Mouse (Mus musculus) heart, postnatal 36 days (tissue): Measurements from ENCODE around the gene Il1f5. TPM values are rescaled to one million over a fixed set of nuclear protein-coding genes. Genes with fewer than 3 reads are reported as not detected.

ENCODE experiments used
- DNase-seq, 2 experiments: peaks; one replicate each; pipeline ENCODE4 v3.0.0; 2021 to 2022
- intact Hi-C: fragments of 180-260 bp; cut with DNase I; formaldehyde crosslinking; loops from one replicate; pipeline ENCODE4 v1.15.1; 2025
- total RNA-seq, 2 experiments: library from RNA; stranded (reverse); gene quantifications; 2 replicates each; pipeline ENCODE4 v1.2.3; 2021

The Il1f5 gene
- not detected for total RNA-seq

DNA sequence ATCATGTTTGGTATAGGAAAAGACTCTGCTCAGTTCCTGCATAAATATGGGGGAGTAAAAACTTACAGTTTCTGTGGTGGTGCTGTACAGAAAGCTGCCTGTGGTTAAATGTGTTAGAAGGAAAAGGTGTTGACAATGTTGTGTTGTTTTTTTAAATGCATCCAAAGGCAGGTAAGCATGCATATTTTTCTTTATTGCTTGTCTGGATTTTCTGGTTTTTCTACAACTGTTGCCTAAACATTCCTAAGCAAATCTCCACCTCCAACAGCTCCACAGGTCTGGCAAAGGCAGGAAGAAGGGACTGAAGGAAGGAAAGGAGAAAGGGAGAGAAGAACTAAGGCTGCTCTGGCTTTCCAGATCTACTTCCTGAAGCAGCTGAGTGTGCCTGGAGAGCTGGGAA lies at the start of gene Il1f5:
Gene Il1f5, plus strand, starts transcription at position 301 of the 400 bp plus-strand sequence.
- DNase-seq: no peak
- intact Hi-C loops: no loop called here

GRCm38 (mm10) chr2:24227191-24227590 lies 49.6 kb upstream of the Il1f5 start:
- intact Hi-C loops: no loop called here
- peak in 1 of 2 experiments; percentile 3 for DNase-seq

DNA sequence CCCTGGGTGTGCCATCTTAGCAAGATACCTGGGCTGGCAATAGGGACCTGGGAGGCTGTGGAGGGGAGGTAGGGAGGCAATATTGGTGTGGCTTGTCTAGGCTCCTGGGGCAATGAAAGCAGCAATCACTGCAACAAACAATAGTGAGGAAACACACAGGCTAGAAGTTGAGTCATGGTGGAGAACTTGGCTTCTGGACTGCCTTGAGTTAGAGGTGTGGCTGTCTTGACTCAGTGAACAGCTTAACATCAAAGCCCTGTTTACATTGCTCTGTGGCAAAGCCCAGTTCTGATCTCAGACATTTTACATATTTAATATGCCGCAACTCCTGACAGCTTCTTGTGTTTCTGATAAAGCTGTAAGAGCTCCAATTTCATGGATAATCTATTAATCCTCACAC lies 9.3 kb upstream of the Il1f5 start:
- no peak for DNase-seq
- intact Hi-C loops: no loop called here

GRCm38 (mm10) chr2:24273619-24274018 lies 3.1 kb upstream of the Il1f5 start:
- intact Hi-C loops: no loop called here
- DNase-seq: no peak

DNA sequence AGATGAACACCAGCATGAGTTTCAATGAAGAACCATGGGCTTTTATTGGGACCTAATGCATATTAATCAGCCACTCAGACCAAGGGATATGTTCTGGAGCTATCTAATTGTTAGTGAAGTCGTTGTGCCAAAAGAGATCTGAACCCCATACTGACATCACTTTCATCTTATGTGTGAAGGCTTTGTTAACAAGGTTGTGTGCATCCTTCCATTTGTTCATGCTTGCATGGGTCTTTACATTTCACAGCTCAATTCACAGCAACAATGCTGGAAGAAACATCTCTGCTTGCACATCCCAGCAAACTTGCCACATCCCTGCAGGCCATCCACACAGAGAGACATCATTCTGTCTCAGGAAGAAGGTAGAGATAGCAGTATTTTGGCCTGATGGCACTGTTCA lies 1.6 kb upstream of the Il1f5 start:
- intact Hi-C loops: no loop called here
- DNase-seq: no peak

DNA sequence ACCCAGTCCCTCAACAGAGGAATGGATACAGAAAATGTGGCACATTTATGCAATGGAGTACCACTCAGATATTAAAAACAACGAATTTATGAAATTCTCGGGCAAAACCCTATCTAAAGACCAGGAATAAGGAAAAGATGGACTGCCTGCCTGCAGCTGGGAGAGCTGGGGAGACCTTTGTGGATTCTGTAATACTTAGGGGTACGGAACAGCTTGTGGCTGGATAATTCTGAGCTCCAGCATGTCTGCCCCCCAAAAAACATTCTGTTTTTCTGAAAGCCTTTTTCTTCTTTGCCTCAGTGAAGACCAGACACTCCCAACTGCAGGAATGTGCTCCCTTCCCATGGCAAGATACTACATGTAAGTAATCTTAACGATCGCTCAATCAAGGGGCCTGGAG lies 14.1 kb downstream of the Il1f5 start, which contains the start of gene Il1f10:
Gene Il1f10, plus strand, starts transcription at position 301 of the 400 bp plus-strand sequence.
- no peak for DNase-seq
- intact Hi-C loops: loop anchor here (10.0 kb wide), 1 partner anchor 464 kb away; no protein-coding TSS in a partner anchor

- intact Hi-C loops: loop anchor here (10.0 kb wide), 1 partner anchor 460 kb away; no protein-coding TSS in a partner anchor
- no peak for DNase-seq
Observed at GRCm38 (mm10) chr2:24294616-24295015, 17.9 kb downstream of the Il1f5 start.

DNA sequence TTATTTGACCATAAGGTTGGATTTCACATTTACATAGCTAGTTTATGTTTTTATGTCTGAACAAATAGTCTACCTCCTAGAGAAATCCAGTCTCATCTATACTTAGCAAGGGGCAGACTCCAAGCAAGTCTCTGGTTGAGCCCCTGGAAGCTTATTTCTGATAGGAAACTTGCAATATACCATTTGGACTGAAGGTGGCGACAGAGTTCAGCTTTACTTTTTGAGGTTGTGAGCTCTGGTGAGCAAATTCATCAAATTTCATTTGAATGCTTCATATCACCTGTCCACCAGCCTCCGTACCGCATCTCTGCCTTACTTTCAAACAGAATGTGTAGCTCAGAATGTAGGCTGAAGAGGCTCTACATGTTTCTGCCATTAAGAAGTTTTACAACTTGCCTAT lies 20.1 kb downstream of the Il1f5 start:
- DNase-seq: peak; percentile 28 to 31
- intact Hi-C loops: loop anchor here (1.0 to 10.0 kb wide), 3 partner anchors 108 to 458 kb away; no protein-coding TSS in a partner anchor

GRCm38 (mm10) chr2:24311302-24312001 lies 34.7 kb downstream of the Il1f5 start:
- DNase-seq: no peak
- intact Hi-C loops: no loop called here

- no peak for DNase-seq
- intact Hi-C loops: no loop called here
Observed at GRCm38 (mm10) chr2:24316919-24317318, 40.2 kb downstream of the Il1f5 start.

GRCm38 (mm10) chr2:24317919-24318598 lies 41.3 kb downstream of the Il1f5 start:
- DNase-seq: no peak
- intact Hi-C loops: no loop called here

Other genes starting within 250 kb of the Il1f5 start
- 10 to 100 TPM; 15.2 TPM for gene Hnmt, start 227.6 kb upstream of the Il1f5 start, total RNA-seq
- gene Tbpl2, start 180.4 kb upstream of the Il1f5 start, total RNA-seq: not detected
- not detected for gene Il1f8, start 123.8 kb upstream of the Il1f5 start, total RNA-seq
- not detected for gene Il1f9, start 90.5 kb upstream of the Il1f5 start, total RNA-seq
- not detected for gene Il1f6, start 61.5 kb upstream of the Il1f5 start, total RNA-seq
- not detected for gene Il1f10, start 14.2 kb downstream of the Il1f5 start, total RNA-seq
- gene Il1rn, start 59.9 kb downstream of the Il1f5 start, total RNA-seq: under 1 TPM; 0.14 to 0.25 TPM
- 1 to 10 TPM in 1 of 2 experiments, under 1 TPM in 1; 0.89 to 1.4 TPM for gene Psd4, start 90.6 kb downstream of the Il1f5 start, total RNA-seq
- gene Pax8, start 198.6 kb downstream of the Il1f5 start, total RNA-seq: not detected